Mouse (Mus musculus) liver, embryonic 14.5 days (tissue): ENCODE measurements around the gene Adpgk.

Experiments used
- CTCF ChIP-seq: IDR thresholded peaks from 2 replicates; pipeline ENCODE4 v1.5.1; 2016; ENCODE audit warnings: antibody characterized with exemption, low read depth, control low read depth
- EP300 ChIP-seq: IDR thresholded peaks from 2 replicates; pipeline ENCODE4 v1.6.1; 2016; ENCODE audit warnings: antibody characterized with exemption, low read depth

DNA sequence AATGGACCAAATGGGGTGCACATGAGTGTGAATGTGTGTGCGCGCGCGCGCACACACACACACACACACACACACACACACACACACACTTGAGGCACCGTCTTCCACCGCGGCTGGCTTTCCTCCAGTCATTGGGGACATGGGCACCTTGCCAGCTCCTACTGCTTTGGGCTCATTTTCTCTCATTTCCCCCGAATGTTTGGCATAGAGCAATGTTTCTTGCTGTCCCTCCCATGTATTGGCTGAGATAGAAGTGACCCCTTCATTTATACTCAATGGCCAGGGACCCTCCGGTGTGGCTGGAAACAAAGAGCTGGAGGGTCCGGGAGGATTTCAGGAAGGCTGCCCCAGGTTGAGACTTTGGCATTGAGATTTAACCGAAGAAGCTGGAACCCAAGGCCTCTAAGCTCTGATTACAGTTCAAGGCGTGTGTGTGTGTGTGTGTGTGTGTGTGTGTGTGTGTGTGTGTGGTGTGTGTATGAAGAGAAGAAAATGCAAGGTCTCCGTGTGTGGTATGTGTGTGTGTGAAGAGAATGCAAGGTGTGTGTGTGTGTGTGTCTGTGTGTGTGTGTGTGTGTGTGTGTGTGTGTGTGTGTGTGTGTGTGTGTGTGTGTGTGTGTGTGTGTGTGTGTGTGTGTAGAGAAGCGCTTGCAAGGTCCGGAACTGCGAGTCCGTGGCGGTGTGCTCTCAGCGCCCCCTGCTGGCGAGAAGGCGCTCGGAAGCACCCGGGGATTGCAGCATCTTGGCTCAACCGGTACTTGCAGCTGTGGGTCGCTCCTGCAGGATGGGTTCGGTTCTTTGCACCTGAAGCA, 9.3 kb upstream of the Adpgk start:
- TF ChIP-seq EP300 (no peak), CTCF (peak; percentile 95)
